Mouse (Mus musculus) testis, adult 2 months (tissue): ENCODE measurements around the gene D8Ertd738e. TPM values are rescaled to one million over a fixed set of nuclear protein-coding genes. Genes with fewer than 3 reads are reported as not detected.
A peak's percentile ranks its signal among the peaks of the same experiment; 100 is the strongest.

Experiments
- H3K27ac ChIP-seq: fragments of 200-500 bp; 2 replicates; pipeline ENCODE4 v1.5.1; 2012; ENCODE audit warnings: low read depth, low read length; ENCODE audit not compliant: control insufficient read depth, insufficient read depth
- H3K27me3 ChIP-seq: fragments of 200-500 bp; 2 replicates; pipeline ENCODE4 v1.6.1; 2012; ENCODE audit warnings: mild to moderate bottlenecking, low read length, moderate library complexity; ENCODE audit not compliant: control insufficient read depth, insufficient read depth
- H3K36me3 ChIP-seq: fragments of 200-500 bp; 2 replicates; pipeline ENCODE4 v1.6.1; 2012; ENCODE audit warnings: mild to moderate bottlenecking, low read length; ENCODE audit not compliant: control insufficient read depth, insufficient read depth
- H3K4me1 ChIP-seq: fragments of 200-500 bp; 2 replicates; pipeline ENCODE4 v1.6.1; 2012; ENCODE audit warnings: low read length; ENCODE audit not compliant: control insufficient read depth, insufficient read depth
- H3K4me3 ChIP-seq: fragments of 200-500 bp; 2 replicates; pipeline ENCODE4 v1.5.1; 2012; ENCODE audit warnings: low read depth, mild to moderate bottlenecking, low read length, moderate library complexity, mixed read lengths; ENCODE audit not compliant: control insufficient read depth
- CTCF ChIP-seq: fragments of 200-500 bp; IDR thresholded peaks from 2 replicates; pipeline ENCODE4 v1.5.1; 2012; ENCODE audit warnings: low read depth, mild to moderate bottlenecking, inconsistent platforms, low read length, moderate library complexity; ENCODE audit not compliant: control insufficient read depth, insufficient read depth, insufficient replicate concordance
- POLR2A ChIP-seq: fragments of 200-500 bp; IDR thresholded peaks from 2 replicates; pipeline ENCODE4 v1.6.1; 2012; ENCODE audit warnings: low read depth, mild to moderate bottlenecking, inconsistent platforms, low read length, moderate library complexity; ENCODE audit not compliant: control insufficient read depth
- polyA plus RNA-seq: library from polyadenylated mRNA; depleted of rRNA; stranded (reverse); fragments of >200 nt; gene quantifications from 2 replicates; pipeline ENCODE4 v1.2.3, GENCODE M21; 2012

D8Ertd738e gene
- polyA plus RNA-seq, 1 experiment, result 104 TPM

- peak overlapping the region; percentile 36; the same call in 1 of the 2 replicates for H3K27ac ChIP-seq
- peaks cover 11% of the 10 kb centered on the region for H3K4me1 ChIP-seq
- no peaks in the 10 kb centered on the region for H3K36me3 ChIP-seq
- TF ChIP-seq POLR2A (no peak), CTCF (no peak)
- H3K4me3 ChIP-seq, result peak overlapping the region; percentile 93
- H3K27me3 ChIP-seq, result no peaks in the 10 kb centered on the region
Observed at GRCm38 (mm10) chr8:84256458-84256821, 6.9 kb upstream of the D8Ertd738e start.

GRCm38 (mm10) chr8:84255858-84256257 lies 6.3 kb upstream of the D8Ertd738e start:
- Histone ChIP-seq H3K4me1 (peaks cover 11% of the 10 kb centered on the region), H3K27ac (no peak overlapping the region), H3K36me3 (no peaks in the 10 kb centered on the region), H3K4me3 (peak overlapping the region; percentile 93), H3K27me3 (no peaks in the 10 kb centered on the region)
- TF ChIP-seq CTCF, result no peak
- TF ChIP-seq POLR2A, result no peak

GRCm38 (mm10) chr8:84241821-84242220 lies 7.7 kb downstream of the D8Ertd738e start:
- H3K27me3 ChIP-seq, result no peaks in the 10 kb centered on the region
- peaks cover 5% of the 10 kb centered on the region for H3K36me3 ChIP-seq
- TF ChIP-seq CTCF (no peak), POLR2A (no peak)
- no peak overlapping the region for H3K27ac ChIP-seq
- H3K4me1 ChIP-seq, result peaks cover 7% of the 10 kb centered on the region
- H3K4me3 ChIP-seq, result no peak overlapping the region

GRCm38 (mm10) chr8:84241167-84241566 lies 8.4 kb downstream of the D8Ertd738e start:
- TF ChIP-seq POLR2A (no peak), CTCF (no peak)
- H3K27ac ChIP-seq, result no peak overlapping the region
- peaks cover 10% of the 10 kb centered on the region for H3K4me1 ChIP-seq
- H3K27me3 ChIP-seq, result no peaks in the 10 kb centered on the region
- H3K4me3 ChIP-seq, result no peak overlapping the region
- peaks cover 4% of the 10 kb centered on the region for H3K36me3 ChIP-seq

GRCm38 (mm10) chr8:84237542-84238229 lies 11.8 kb downstream of the D8Ertd738e start:
- H3K4me3 ChIP-seq, result peak overlapping the region; percentile 87
- no peak for TF ChIP-seq POLR2A
- TF ChIP-seq CTCF, result no peak
- peak overlapping the region; percentile 54 for H3K27ac ChIP-seq
- H3K36me3 ChIP-seq, result no peaks in the 10 kb centered on the region
- H3K4me1 ChIP-seq, result peaks cover 23% of the 10 kb centered on the region
- no peaks in the 10 kb centered on the region for H3K27me3 ChIP-seq

- H3K4me3 ChIP-seq, result peak within 1 kb of the TSS; percentile 93
- peaks cover 23% of the 10 kb centered on the region for H3K4me1 ChIP-seq
- H3K36me3 ChIP-seq, result no peaks in the 10 kb centered on the region
- peak within 1 kb of the TSS; percentile 54 for H3K27ac ChIP-seq
- H3K27me3 ChIP-seq, result no peaks in the 10 kb centered on the region
- peak; percentile 46 for TF ChIP-seq POLR2A
- no peak for TF ChIP-seq CTCF
Observed at GRCm38 (mm10) chr8:84236998-84237473, 12.5 kb downstream of the D8Ertd738e start, which contains the start of gene Zswim4. TSS of gene Zswim4 (minus strand) at chr8:84237055.

- no peak overlapping the region for H3K27ac ChIP-seq
- peak overlapping the region; percentile 93 for H3K4me3 ChIP-seq
- H3K36me3 ChIP-seq, result no peaks in the 10 kb centered on the region
- H3K4me1 ChIP-seq, result peaks cover 23% of the 10 kb centered on the region
- H3K27me3 ChIP-seq, result no peaks in the 10 kb centered on the region
- TF ChIP-seq POLR2A, result no peak
Observed at GRCm38 (mm10) chr8:84236410-84236997, 13.0 kb downstream of the D8Ertd738e start.
